Mouse (Mus musculus): ENCODE data around the gene Ripply2. TPM values are rescaled to one million over a fixed set of nuclear protein-coding genes. Genes with fewer than 3 reads are reported as not detected.
A peak's percentile ranks its signal among the peaks of the same experiment; 100 is the strongest.
"Not testable (repeated sequence)": the region's sequence is repeated elsewhere in the genome, so short reads cannot be mapped to it uniquely, and the experiment has no call there.

Ripply2 gene
- polyA plus RNA-seq (2014; fragmentation: Nextera tagmentation; extraction: Ambion mirVana), result 0.96 and 2.1 TPM in 2 replicates

- ATAC-seq (ENCODE audit: insufficient read depth, low FRiP score, low TSS enrichment) (peak; percentile 86), DNase-seq (ENCODE audit: low spot score) (peak; percentile 59)
- H3K9ac ChIP-seq (ENCODE audit: low read length), result peak within 1 kb of the TSS; percentile 53
- H3K27me3 ChIP-seq (ENCODE audit: control insufficient read depth, insufficient read depth, low read length), result peaks cover 4% of the 10 kb centered on the region; the same call in 1 of the 2 replicates
- no peaks in the 10 kb centered on the region for H3K9me3 ChIP-seq (ENCODE audit: control insufficient read depth, low read length)
- H3K36me3 ChIP-seq (ENCODE audit: control insufficient read depth, insufficient read depth, low read length), result no peaks in the 10 kb centered on the region
- peak within 1 kb of the TSS; percentile 43 for H3K4me3 ChIP-seq (ENCODE audit: low read depth, low read length)
- H3K4me2 ChIP-seq (ENCODE audit: low read depth), result peak within 1 kb of the TSS; percentile 69
- WGBS, result under 1% methylated on average over 66 of the region's 71 CpGs
- no peak within 1 kb of the TSS for H3K27ac ChIP-seq (ENCODE audit: low read depth, low read length)
- H3K4me1 ChIP-seq (ENCODE audit: control insufficient read depth, insufficient read depth, low read length), result no peaks in the 10 kb centered on the region
These were observed at the start of gene Ripply2 for GRCm38 (mm10) chr9:87015288-87015937. Ripply2 (plus strand) TSS chr9:87015537.

GRCm38 (mm10) chr9:86972471-86972870 lies 42.9 kb upstream of the Ripply2 start:
- not testable (repeated sequence) for H3K27me3 ChIP-seq (ENCODE audit: control insufficient read depth, insufficient read depth, low read length); H3K9ac ChIP-seq (ENCODE audit: low read length); H3K4me2 ChIP-seq (ENCODE audit: low read depth); H3K36me3 ChIP-seq (ENCODE audit: control insufficient read depth, insufficient read depth, low read length); H3K4me3 ChIP-seq (ENCODE audit: low read depth, low read length); DNase-seq (ENCODE audit: low spot score); H3K4me1 ChIP-seq (ENCODE audit: control insufficient read depth, insufficient read depth, low read length); H3K27ac ChIP-seq (ENCODE audit: low read depth, low read length); H3K9me3 ChIP-seq (ENCODE audit: control insufficient read depth, low read length); ATAC-seq (ENCODE audit: insufficient read depth, low FRiP score, low TSS enrichment)

- H3K27ac ChIP-seq (ENCODE audit: low read depth, low read length), result no peak overlapping the region
- ATAC-seq (ENCODE audit: insufficient read depth, low FRiP score, low TSS enrichment) (no peak), DNase-seq (ENCODE audit: low spot score) (no peak)
- no peak overlapping the region for H3K4me2 ChIP-seq (ENCODE audit: low read depth)
- no peak overlapping the region for H3K9ac ChIP-seq (ENCODE audit: low read length)
- no peaks in the 10 kb centered on the region for H3K36me3 ChIP-seq (ENCODE audit: control insufficient read depth, insufficient read depth, low read length)
- H3K4me1 ChIP-seq (ENCODE audit: control insufficient read depth, insufficient read depth, low read length), result no peaks in the 10 kb centered on the region
- 71% methylated on average over 4 of the region's 4 CpGs for WGBS
- no peaks in the 10 kb centered on the region for H3K27me3 ChIP-seq (ENCODE audit: control insufficient read depth, insufficient read depth, low read length)
- H3K4me3 ChIP-seq (ENCODE audit: low read depth, low read length), result no peak overlapping the region
- H3K9me3 ChIP-seq (ENCODE audit: control insufficient read depth, low read length), result no peaks in the 10 kb centered on the region
These were observed 41.8 kb upstream of the Ripply2 start for GRCm38 (mm10) chr9:86973562-86973961.

GRCm38 (mm10) chr9:86976896-86977295 lies 38.4 kb upstream of the Ripply2 start:
- Histone ChIP-seq H3K4me2 (ENCODE audit: low read depth) (no peak overlapping the region), H3K36me3 (ENCODE audit: control insufficient read depth, insufficient read depth, low read length) (no peaks in the 10 kb centered on the region), H3K27me3 (ENCODE audit: control insufficient read depth, insufficient read depth, low read length) (no peaks in the 10 kb centered on the region), H3K9me3 (ENCODE audit: control insufficient read depth, low read length) (no peaks in the 10 kb centered on the region), H3K4me1 (ENCODE audit: control insufficient read depth, insufficient read depth, low read length) (no peaks in the 10 kb centered on the region), H3K27ac (ENCODE audit: low read depth, low read length) (no peak overlapping the region), H3K4me3 (ENCODE audit: low read depth, low read length) (no peak overlapping the region), H3K9ac (ENCODE audit: low read length) (no peak overlapping the region)
- DNase-seq (ENCODE audit: low spot score) (no peak), ATAC-seq (ENCODE audit: insufficient read depth, low FRiP score, low TSS enrichment) (no peak)
- 88% methylated on average over 4 of the region's 4 CpGs for WGBS

GRCm38 (mm10) chr9:86978257-86978907 lies 37.0 kb upstream of the Ripply2 start:
- WGBS, result 75% methylated on average over 7 of the region's 7 CpGs
- no peak for DNase-seq (ENCODE audit: low spot score)
- Histone ChIP-seq H3K9ac (ENCODE audit: low read length) (no peak overlapping the region), H3K9me3 (ENCODE audit: control insufficient read depth, low read length) (no peaks in the 10 kb centered on the region), H3K4me2 (ENCODE audit: low read depth) (no peak overlapping the region), H3K4me1 (ENCODE audit: control insufficient read depth, insufficient read depth, low read length) (no peaks in the 10 kb centered on the region), H3K4me3 (ENCODE audit: low read depth, low read length) (no peak overlapping the region), H3K27ac (ENCODE audit: low read depth, low read length) (no peak overlapping the region), H3K36me3 (ENCODE audit: control insufficient read depth, insufficient read depth, low read length) (no peaks in the 10 kb centered on the region), H3K27me3 (ENCODE audit: control insufficient read depth, insufficient read depth, low read length) (no peaks in the 10 kb centered on the region)
- no peak for ATAC-seq (ENCODE audit: insufficient read depth, low FRiP score, low TSS enrichment)

GRCm38 (mm10) chr9:86980048-86980447 lies 35.3 kb upstream of the Ripply2 start:
- Histone ChIP-seq H3K4me3 (ENCODE audit: low read depth, low read length) (no peak overlapping the region), H3K9me3 (ENCODE audit: control insufficient read depth, low read length) (no peaks in the 10 kb centered on the region), H3K4me1 (ENCODE audit: control insufficient read depth, insufficient read depth, low read length) (no peaks in the 10 kb centered on the region), H3K27ac (ENCODE audit: low read depth, low read length) (no peak overlapping the region), H3K27me3 (ENCODE audit: control insufficient read depth, insufficient read depth, low read length) (no peaks in the 10 kb centered on the region), H3K36me3 (ENCODE audit: control insufficient read depth, insufficient read depth, low read length) (no peaks in the 10 kb centered on the region), H3K9ac (ENCODE audit: low read length) (no peak overlapping the region), H3K4me2 (ENCODE audit: low read depth) (no peak overlapping the region)
- no peak for ATAC-seq (ENCODE audit: insufficient read depth, low FRiP score, low TSS enrichment)
- DNase-seq (ENCODE audit: low spot score), result no peak

GRCm38 (mm10) chr9:86980942-86981341 lies 34.4 kb upstream of the Ripply2 start:
- H3K9ac ChIP-seq (ENCODE audit: low read length), result no peak overlapping the region
- H3K4me1 ChIP-seq (ENCODE audit: control insufficient read depth, insufficient read depth, low read length), result no peaks in the 10 kb centered on the region
- H3K4me3 ChIP-seq (ENCODE audit: low read depth, low read length), result no peak overlapping the region
- DNase-seq (ENCODE audit: low spot score), result no peak
- no peak for ATAC-seq (ENCODE audit: insufficient read depth, low FRiP score, low TSS enrichment)
- H3K4me2 ChIP-seq (ENCODE audit: low read depth), result no peak overlapping the region
- no peaks in the 10 kb centered on the region for H3K36me3 ChIP-seq (ENCODE audit: control insufficient read depth, insufficient read depth, low read length)
- H3K27me3 ChIP-seq (ENCODE audit: control insufficient read depth, insufficient read depth, low read length), result no peaks in the 10 kb centered on the region
- H3K27ac ChIP-seq (ENCODE audit: low read depth, low read length), result no peak overlapping the region
- WGBS, result 48% methylated on average over 2 of the region's 2 CpGs
- H3K9me3 ChIP-seq (ENCODE audit: control insufficient read depth, low read length), result no peaks in the 10 kb centered on the region

- 11% methylated on average over 10 of the region's 10 CpGs for WGBS
- Histone ChIP-seq H3K9me3 (ENCODE audit: control insufficient read depth, low read length) (no peaks in the 10 kb centered on the region), H3K4me3 (ENCODE audit: low read depth, low read length) (no peak overlapping the region), H3K4me1 (ENCODE audit: control insufficient read depth, insufficient read depth, low read length) (no peaks in the 10 kb centered on the region), H3K27me3 (ENCODE audit: control insufficient read depth, insufficient read depth, low read length) (no peaks in the 10 kb centered on the region), H3K4me2 (ENCODE audit: low read depth) (no peak overlapping the region), H3K9ac (ENCODE audit: low read length) (no peak overlapping the region), H3K27ac (ENCODE audit: low read depth, low read length) (no peak overlapping the region), H3K36me3 (ENCODE audit: control insufficient read depth, insufficient read depth, low read length) (no peaks in the 10 kb centered on the region)
- ATAC-seq (ENCODE audit: insufficient read depth, low FRiP score, low TSS enrichment) (0 out of 2 replicates have a peak, but pooled peaks have one; percentile 27), DNase-seq (ENCODE audit: low spot score) (no peak)
These were observed 33.8 kb upstream of the Ripply2 start for GRCm38 (mm10) chr9:86981551-86981950.

GRCm38 (mm10) chr9:86984583-86984982 lies 30.8 kb upstream of the Ripply2 start:
- no peaks in the 10 kb centered on the region for H3K9me3 ChIP-seq (ENCODE audit: control insufficient read depth, low read length)
- WGBS, result 66% methylated on average over 3 of the region's 3 CpGs
- no peak overlapping the region for H3K4me2 ChIP-seq (ENCODE audit: low read depth)
- H3K27me3 ChIP-seq (ENCODE audit: control insufficient read depth, insufficient read depth, low read length), result no peaks in the 10 kb centered on the region
- DNase-seq (ENCODE audit: low spot score) (no peak), ATAC-seq (ENCODE audit: insufficient read depth, low FRiP score, low TSS enrichment) (no peak)
- no peaks in the 10 kb centered on the region for H3K4me1 ChIP-seq (ENCODE audit: control insufficient read depth, insufficient read depth, low read length)
- H3K36me3 ChIP-seq (ENCODE audit: control insufficient read depth, insufficient read depth, low read length), result no peaks in the 10 kb centered on the region
- H3K9ac ChIP-seq (ENCODE audit: low read length), result no peak overlapping the region
- no peak overlapping the region for H3K4me3 ChIP-seq (ENCODE audit: low read depth, low read length)
- no peak overlapping the region for H3K27ac ChIP-seq (ENCODE audit: low read depth, low read length)
